Mouse (Mus musculus) brain, embryonic 14.5 days (tissue): ENCODE data around the gene Dlgap4.

Source experiments
- CTCF ChIP-seq: fragments of 200-500 bp; IDR thresholded peaks from 2 replicates; pipeline ENCODE4 v1.5.1; 2012; ENCODE audit warnings: inconsistent platforms, mild to moderate bottlenecking, moderate library complexity, borderline replicate concordance; ENCODE audit not compliant: insufficient read depth, insufficient read length; ENCODE audit errors: extremely low read depth
- POLR2A ChIP-seq: fragments of 200-500 bp; IDR thresholded peaks from 2 replicates; pipeline ENCODE4 v1.6.1; 2012; ENCODE audit warnings: mild to moderate bottlenecking, inconsistent platforms, borderline replicate concordance; ENCODE audit not compliant: poor library complexity, insufficient read depth, insufficient read length, severe bottlenecking; ENCODE audit errors: extremely low read depth

GRCm38 (mm10) chr2:156648042-156648441 lies 34.5 kb downstream of the Dlgap4 start:
- TF ChIP-seq POLR2A (no peak), CTCF (no peak)
